19 mouse cellular contexts compared by ENCODE assay signal in the genomic region with DNA sequence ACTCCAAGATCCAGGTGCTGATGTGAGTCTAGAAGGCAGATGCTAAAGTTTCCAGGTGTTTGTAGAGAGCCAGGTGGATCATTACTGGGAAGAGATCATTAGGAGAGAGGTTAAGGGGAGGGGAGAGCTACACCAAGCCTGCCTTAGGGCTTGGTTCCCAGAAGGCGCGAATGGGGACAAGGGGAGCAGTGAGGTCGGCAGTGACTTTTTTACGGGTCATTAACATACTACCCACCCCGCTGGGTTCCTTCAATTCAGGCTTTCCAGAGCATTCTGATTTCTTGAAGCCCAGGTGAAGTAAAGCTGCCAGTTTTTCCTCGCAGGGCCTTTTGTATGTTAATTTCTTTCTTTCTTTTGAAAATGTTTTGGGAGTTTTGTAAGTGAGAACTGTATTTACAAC. TPM values are rescaled to one million over a fixed set of nuclear protein-coding genes. Genes with fewer than 3 reads are reported as not detected.
DNase-seq lines count a peak whose midpoint lies in the region; ATAC-seq and TF ChIP-seq lines count a peak whose summit lies in the region.
"Had no signal": no experiment of that assay in that cellular context is flagged by ENCODE, and none has a peak within 500 bp of the region (broad histone marks: within the 10 kb centered on the region; RNA-seq: fewer than 3 reads in every experiment).

No protein-coding gene starts in this region.

- DNase-seq in kidney, postnatal 4 days, result no peak
- peak; percentile 61 for DNase-seq in WW6 (ENCODE audit: low read depth, low spot score)
- no peak for DNase-seq in limb, embryonic 11.5 days (ENCODE audit: low spot score)
- no peak for DNase-seq in forebrain, embryonic 11.5 days (ENCODE audit: low spot score)
- DNase-seq in stomach, postnatal 0 days (ENCODE audit: low spot score), result no peak
- DNase-seq: adrenal gland, postnatal 10 days; cerebellum, adult 11 months; cerebellum, adult 9-10 months; cerebellum, postnatal 25 days; gastrocnemius, postnatal 36 days; heart, adult 18-20 months had no signal

- no peaks in the 10 kb centered on the region for H3K27me3 ChIP-seq in kidney, embryonic 16.5 days (ENCODE audit: insufficient read depth, low read length)
- H3K27me3 ChIP-seq in limb, embryonic 11.5 days (ENCODE audit: control insufficient read depth, insufficient read depth, low read length), result no peaks in the 10 kb centered on the region
- H3K27me3 ChIP-seq in forebrain, embryonic 11.5 days (ENCODE audit: control insufficient read depth, insufficient read depth, low read length), result no peaks in the 10 kb centered on the region
- no peaks in the 10 kb centered on the region for H3K27me3 ChIP-seq in stomach, postnatal 0 days (ENCODE audit: control insufficient read depth, insufficient read depth, low read length)
- H3K27me3 ChIP-seq: CH12.LX; embryonic facial prominence, embryonic 12.5 days; forebrain, embryonic 13.5 days; heart, embryonic 12.5 days; intestine, embryonic 15.5 days had no signal

- H3K4me3 ChIP-seq in kidney, embryonic 16.5 days (ENCODE audit: low read length), result no peak overlapping the region
- H3K4me3 ChIP-seq in limb, embryonic 11.5 days (ENCODE audit: low read depth, low read length), result no peak overlapping the region
- H3K4me3 ChIP-seq in forebrain, embryonic 11.5 days (ENCODE audit: low read depth, low read length), result no peak overlapping the region
- no peak overlapping the region for H3K4me3 ChIP-seq in stomach, postnatal 0 days (ENCODE audit: low read depth, low read length)
- H3K4me3 ChIP-seq: embryonic facial prominence, embryonic 12.5 days; forebrain, embryonic 13.5 days; heart, embryonic 12.5 days; hindbrain, embryonic 10.5 days; intestine, embryonic 15.5 days had no signal

- H3K4me1 ChIP-seq in kidney, embryonic 16.5 days (ENCODE audit: insufficient read depth, low read length), result peaks cover 5% of the 10 kb centered on the region; the same call in 1 of the 2 replicates
- 0 out of 2 replicates have a peak, but pooled peaks cover 4% of the 10 kb centered on the region for H3K4me1 ChIP-seq in limb, embryonic 11.5 days (ENCODE audit: control insufficient read depth, insufficient read depth, low read length)
- no peaks in the 10 kb centered on the region for H3K4me1 ChIP-seq in forebrain, embryonic 11.5 days (replicated peaks; ENCODE audit: control insufficient read depth, insufficient read depth, low read length)
- no peaks in the 10 kb centered on the region for H3K4me1 ChIP-seq in stomach, postnatal 0 days (replicated peaks; ENCODE audit: control insufficient read depth, insufficient read depth)
- H3K4me1 ChIP-seq: forebrain, embryonic 13.5 days had no signal

- H3K9me3 ChIP-seq in kidney, embryonic 16.5 days (ENCODE audit: low read length), result no peaks in the 10 kb centered on the region
- H3K9me3 ChIP-seq in limb, embryonic 11.5 days (ENCODE audit: control insufficient read depth, low read length), result no peaks in the 10 kb centered on the region
- no peaks in the 10 kb centered on the region for H3K9me3 ChIP-seq in forebrain, embryonic 11.5 days (ENCODE audit: control insufficient read depth, low read length)
- H3K9me3 ChIP-seq in stomach, postnatal 0 days (ENCODE audit: control insufficient read depth, low read length), result no peaks in the 10 kb centered on the region
- H3K9me3 ChIP-seq: embryonic facial prominence, embryonic 12.5 days; forebrain, embryonic 13.5 days; heart, embryonic 12.5 days; hindbrain, embryonic 10.5 days; intestine, embryonic 15.5 days had no signal

- H3K4me2 ChIP-seq in kidney, embryonic 16.5 days (replicated peaks; ENCODE audit: low read depth, low read length), result no peak overlapping the region
- no peak overlapping the region for H3K4me2 ChIP-seq in limb, embryonic 11.5 days (ENCODE audit: low read depth, severe bottlenecking)
- no peak overlapping the region for H3K4me2 ChIP-seq in forebrain, embryonic 11.5 days (ENCODE audit: low read depth, low read length, severe bottlenecking)
- no peak overlapping the region for H3K4me2 ChIP-seq in stomach, postnatal 0 days (replicated peaks; ENCODE audit: low read depth)
- H3K4me2 ChIP-seq: embryonic facial prominence, embryonic 12.5 days; forebrain, embryonic 13.5 days; heart, embryonic 12.5 days; hindbrain, embryonic 14.5 days; intestine, embryonic 15.5 days had no signal

- H3K27ac ChIP-seq in kidney, embryonic 16.5 days (ENCODE audit: low read length), result peak overlapping the region; percentile 35; the same call in 1 of the 2 replicates
- no peak overlapping the region for H3K27ac ChIP-seq in limb, embryonic 11.5 days (replicated peaks; ENCODE audit: low read depth, low read length)
- no peak overlapping the region for H3K27ac ChIP-seq in forebrain, embryonic 11.5 days (ENCODE audit: low read depth, low read length)
- no peak overlapping the region for H3K27ac ChIP-seq in stomach, postnatal 0 days (replicated peaks)
- H3K27ac ChIP-seq: embryonic facial prominence, embryonic 12.5 days; forebrain, embryonic 13.5 days; hindbrain, embryonic 10.5 days; hindbrain, embryonic 14.5 days; intestine, embryonic 15.5 days had no signal

- 24% methylated on average over 6 of the region's 6 CpGs for WGBS in kidney, embryonic 16.5 days
- 32% methylated on average over 6 of the region's 6 CpGs for WGBS in limb, embryonic 11.5 days
- 16% methylated on average over 6 of the region's 6 CpGs for WGBS in forebrain, embryonic 11.5 days
- 72% methylated on average over 6 of the region's 6 CpGs for WGBS in stomach, postnatal 0 days

- no peaks in the 10 kb centered on the region for H3K36me3 ChIP-seq in kidney, embryonic 16.5 days (ENCODE audit: insufficient read depth, low read length)
- no peaks in the 10 kb centered on the region for H3K36me3 ChIP-seq in limb, embryonic 11.5 days (ENCODE audit: control insufficient read depth, insufficient read depth, low read length)
- no peaks in the 10 kb centered on the region for H3K36me3 ChIP-seq in forebrain, embryonic 11.5 days (ENCODE audit: control insufficient read depth, insufficient read depth, low read length)
- H3K36me3 ChIP-seq in stomach, postnatal 0 days (ENCODE audit: control insufficient read depth, insufficient read depth, low read length), result no peaks in the 10 kb centered on the region
- H3K36me3 ChIP-seq: embryonic facial prominence, embryonic 12.5 days; hindbrain, embryonic 10.5 days; intestine, embryonic 15.5 days had no signal

- peak; percentile 69; the same call in 1 of the 2 replicates for ATAC-seq in kidney, embryonic 16.5 days (ENCODE audit: low FRiP score, low TSS enrichment)
- ATAC-seq in limb, embryonic 11.5 days (ENCODE audit: insufficient number of reproducible peaks, low FRiP score, low TSS enrichment, low read depth), result peak; percentile 55; the same call in 1 of the 2 replicates
- no peak for ATAC-seq in forebrain, embryonic 11.5 days (replicated peaks; ENCODE audit: low FRiP score)
- ATAC-seq in stomach, postnatal 0 days (ENCODE audit: low FRiP score, low TSS enrichment), result no peak
- ATAC-seq: intestine, embryonic 15.5 days had no signal

- no peak for TF ChIP-seq EP300 in stomach, postnatal 0 days (optimal IDR thresholded peaks at IDR 0.05)

- TF ChIP-seq CTCF in stomach, postnatal 0 days (IDR thresholded peaks at IDR 0.05; ENCODE audit: low read depth), result no peak

- H3K9ac ChIP-seq in kidney, embryonic 16.5 days (replicated peaks; ENCODE audit: low read length), result no peak overlapping the region
- no peak overlapping the region for H3K9ac ChIP-seq in limb, embryonic 11.5 days (ENCODE audit: low read length)
- no peak overlapping the region for H3K9ac ChIP-seq in forebrain, embryonic 11.5 days (ENCODE audit: low read length)
- H3K9ac ChIP-seq in stomach, postnatal 0 days (ENCODE audit: low read length), result no peak overlapping the region
- H3K9ac ChIP-seq: embryonic facial prominence, embryonic 12.5 days; forebrain, embryonic 13.5 days; heart, embryonic 12.5 days; hindbrain, embryonic 14.5 days; intestine, embryonic 15.5 days had no signal

RNA-seq across cellular contexts. Expression of a gene that starts 29.8 kb away (rescaled TPM):
- polyA plus RNA-seq in kidney, embryonic 16.5 days (2015; fragmentation: Nextera tagmentation; extraction: Ambion mirVana), result 5.2 and 6.5 TPM in 2 replicates
- polyA plus RNA-seq in limb, embryonic 11.5 days (2014; fragmentation: Nextera tagmentation; extraction: Ambion mirVana), result 21.5 and 22.2 TPM in 2 replicates
- 13.3 and 14.4 TPM in 2 replicates for polyA plus RNA-seq in forebrain, embryonic 11.5 days (2014; fragmentation: Nextera tagmentation; extraction: Ambion mirVana)
- 1.0 and 1.4 TPM in 2 replicates for polyA plus RNA-seq in stomach, postnatal 0 days (2015; fragmentation: Nextera tagmentation; extraction: Ambion mirVana)

RNA-seq across cellular contexts. Expression of a gene that starts 29.9 kb away (rescaled TPM):
- 145 and 166 TPM in 2 replicates for polyA plus RNA-seq in kidney, embryonic 16.5 days (2015; fragmentation: Nextera tagmentation; extraction: Ambion mirVana)
- 342 and 380 TPM in 2 replicates for polyA plus RNA-seq in limb, embryonic 11.5 days (2014; fragmentation: Nextera tagmentation; extraction: Ambion mirVana)
- 100 and 104 TPM in 2 replicates for polyA plus RNA-seq in forebrain, embryonic 11.5 days (2014; fragmentation: Nextera tagmentation; extraction: Ambion mirVana)
- 26.0 and 26.8 TPM in 2 replicates for polyA plus RNA-seq in stomach, postnatal 0 days (2015; fragmentation: Nextera tagmentation; extraction: Ambion mirVana)

Comparison
In these comparisons a context has a peak if more than half of its experiments do, and no peak if none do; other contexts are left out.
1. ATAC-seq: peak in kidney, embryonic 16.5 days (single experiment) and limb, embryonic 11.5 days (single experiment); none in forebrain, embryonic 11.5 days (single experiment) and stomach, postnatal 0 days (single experiment).